Mouse (Mus musculus) kidney, embryonic 16.5 days (tissue): Measurements from ENCODE around the gene Cilp2. TPM values are rescaled to one million over a fixed set of nuclear protein-coding genes. Genes with fewer than 3 reads are reported as not detected.

Experiments used
- ATAC-seq: fragments of 200-750 bp; cut with Nextera tagmentation; 2 replicates; pipeline ENCODE4 v1.8.0; 2017; ENCODE audit warnings: moderate TSS enrichment; ENCODE audit not compliant: low FRiP score, low TSS enrichment
- H3K27ac ChIP-seq: fragments of 300-500 bp; sonication (generic); 2 replicates; pipeline ENCODE4 v1.5.1; 2014; ENCODE audit warnings: low read length
- H3K27me3 ChIP-seq: fragments of 300-500 bp; sonication (generic); 2 replicates; pipeline ENCODE4 v1.6.1; 2014; ENCODE audit warnings: low read length, control low read depth, mixed read lengths; ENCODE audit not compliant: insufficient read depth
- H3K36me3 ChIP-seq: fragments of 300-500 bp; sonication (generic); 2 replicates; pipeline ENCODE4 v1.6.1; 2014; ENCODE audit warnings: low read length, control low read depth, mixed read lengths; ENCODE audit not compliant: insufficient read depth
- H3K4me1 ChIP-seq: fragments of 300-500 bp; sonication (generic); 2 replicates; pipeline ENCODE4 v1.6.1; 2014; ENCODE audit warnings: low read length, control low read depth, mixed read lengths; ENCODE audit not compliant: insufficient read depth
- H3K4me2 ChIP-seq: fragments of 300-500 bp; sonication (generic); replicated peaks from 2 replicates; pipeline ENCODE4 v1.6.1; 2014; ENCODE audit warnings: low read depth, low read length
- H3K4me3 ChIP-seq: fragments of 300-500 bp; sonication (generic); 2 replicates; pipeline ENCODE4 v1.5.1; 2014; ENCODE audit warnings: mild to moderate bottlenecking, low read length
- H3K9ac ChIP-seq: fragments of 300-500 bp; sonication (generic); replicated peaks from 2 replicates; pipeline ENCODE4 v1.6.1; 2014; ENCODE audit warnings: low read length
- H3K9me3 ChIP-seq: fragments of 300-500 bp; sonication (generic); 2 replicates; pipeline ENCODE4 v1.6.1; 2016; ENCODE audit warnings: low read length, control low read depth
- WGBS: fragments of 180-500 bp; shearing (Covaris S2); extraction: QIAGEN DNeasy Blood & Tissue Kit; methylation state at CpG from one replicate; pipeline ENCODE4 v1.1.7; 2014; 5-methylcytosine and 5-hydroxymethylcytosine counted together
- polyA plus RNA-seq: library from polyadenylated mRNA; unstranded; fragments of >200 nt; fragmentation: Nextera tagmentation; extraction: Ambion mirVana; gene quantifications from 2 replicates; pipeline ENCODE4 v1.2.1, GENCODE M21; 2015

Cilp2 gene
- polyA plus RNA-seq, 1 experiment from 2014 or later, result 0.94 TPM

DNA sequence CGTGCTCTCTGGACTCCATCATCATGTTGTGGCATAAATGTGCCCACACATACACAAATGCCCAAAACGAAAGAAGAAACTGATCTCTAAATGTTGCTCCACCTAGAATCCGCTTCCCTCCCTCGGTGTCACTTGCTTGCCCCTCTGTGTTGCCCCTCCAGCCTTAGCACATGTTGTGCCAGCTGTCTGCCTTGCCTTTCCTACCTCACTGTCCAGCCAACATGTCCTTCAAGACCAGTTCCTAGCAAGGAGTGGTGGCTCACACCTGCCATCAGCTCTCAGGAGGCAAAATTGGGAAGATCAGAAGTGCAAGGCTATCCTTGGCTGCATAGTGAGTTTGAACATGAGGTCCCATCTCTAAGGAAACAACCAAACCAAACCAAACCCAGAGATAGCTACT lies 10.1 kb downstream of the Cilp2 start:
- Histone ChIP-seq H3K27ac (no peak overlapping the region), H3K27me3 (peaks cover 34% of the 10 kb centered on the region), H3K9ac (no peak overlapping the region), H3K9me3 (0 out of 2 replicates have a peak, but pooled peaks cover 2% of the 10 kb centered on the region), H3K4me2 (no peak overlapping the region), H3K4me1 (no peaks in the 10 kb centered on the region; the same call in 1 of the 2 replicates), H3K4me3 (no peak overlapping the region), H3K36me3 (no peaks in the 10 kb centered on the region)
- 87% methylated on average over 4 of the region's 4 CpGs for WGBS
- no peak for ATAC-seq

DNA sequence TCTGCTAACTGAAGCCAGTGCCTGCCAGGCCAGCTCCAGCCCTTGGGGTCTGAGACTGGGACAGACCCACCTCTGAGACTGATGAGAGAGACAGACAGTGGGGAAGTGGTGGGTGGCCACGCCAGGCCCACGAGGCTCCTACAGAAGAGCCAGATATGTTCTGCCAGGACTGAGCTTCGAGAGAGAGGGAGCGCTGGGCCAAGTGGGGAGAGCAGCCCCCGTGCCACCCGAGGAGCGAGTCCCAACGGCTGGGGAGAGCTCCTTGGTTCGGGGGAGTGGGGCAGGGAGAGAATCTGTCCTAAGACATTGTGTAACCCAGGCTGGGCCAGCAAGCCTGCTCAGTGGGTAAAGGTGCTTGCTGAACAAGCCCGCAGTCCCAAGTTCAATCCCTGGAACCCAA lies 10.5 kb downstream of the Cilp2 start:
- WGBS, result 72% methylated on average over 10 of the region's 10 CpGs
- peaks cover 30% of the 10 kb centered on the region for H3K27me3 ChIP-seq

GRCm38 (mm10) chr8:69876097-69876496 lies 11.4 kb downstream of the Cilp2 start:
- Histone ChIP-seq H3K27me3 (peaks cover 21% of the 10 kb centered on the region), H3K4me1 (no peaks in the 10 kb centered on the region), H3K4me3 (no peak overlapping the region), H3K36me3 (no peaks in the 10 kb centered on the region), H3K9ac (no peak overlapping the region), H3K27ac (no peak overlapping the region), H3K9me3 (no peaks in the 10 kb centered on the region), H3K4me2 (no peak overlapping the region)
- 33% methylated on average over 10 of the region's 10 CpGs for WGBS
- no peak for ATAC-seq

More for the DNA sequence above, 10.5 kb downstream of the Cilp2 start:
- no peak overlapping the region for H3K27ac ChIP-seq
- ATAC-seq, result no peak
- H3K4me2 ChIP-seq, result no peak overlapping the region
- no peak overlapping the region for H3K4me3 ChIP-seq
- no peaks in the 10 kb centered on the region for H3K4me1 ChIP-seq
- no peaks in the 10 kb centered on the region for H3K36me3 ChIP-seq
- no peak overlapping the region for H3K9ac ChIP-seq
- no peaks in the 10 kb centered on the region for H3K9me3 ChIP-seq

GRCm38 (mm10) chr8:69874654-69875053 lies 12.8 kb downstream of the Cilp2 start:
- Histone ChIP-seq H3K36me3 (no peaks in the 10 kb centered on the region), H3K27me3 (peaks cover 7% of the 10 kb centered on the region), H3K4me3 (no peak overlapping the region), H3K27ac (no peak overlapping the region), H3K9ac (no peak overlapping the region), H3K9me3 (no peaks in the 10 kb centered on the region), H3K4me2 (no peak overlapping the region), H3K4me1 (no peaks in the 10 kb centered on the region)
- 46% methylated on average over 13 of the region's 13 CpGs for WGBS
- ATAC-seq, result no peak

DNA sequence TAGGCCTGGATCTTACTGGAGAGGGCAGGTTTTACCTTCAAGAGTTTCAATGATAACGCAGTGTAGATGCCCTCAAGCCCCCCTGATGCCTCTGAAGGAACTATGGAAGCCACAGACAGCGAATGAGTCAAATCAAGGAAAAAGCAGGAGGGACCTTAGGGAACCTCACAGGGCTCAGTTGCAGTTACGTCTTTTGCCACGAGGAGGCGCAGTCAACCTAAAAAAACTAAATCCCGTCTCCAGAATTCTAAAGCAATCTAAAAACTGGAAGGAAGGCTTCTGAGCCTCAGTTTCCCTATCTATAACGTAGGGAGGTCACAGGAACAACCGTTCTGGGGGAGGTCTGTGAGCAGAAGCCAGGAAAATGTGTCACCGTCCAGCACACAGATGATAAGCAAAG lies 13.3 kb downstream of the Cilp2 start:
- no peaks in the 10 kb centered on the region for H3K4me1 ChIP-seq
- H3K36me3 ChIP-seq, result no peaks in the 10 kb centered on the region
- H3K9ac ChIP-seq, result no peak overlapping the region
- ATAC-seq, result no peak
- H3K4me2 ChIP-seq, result no peak overlapping the region
- peaks cover 2% of the 10 kb centered on the region; the same call in 1 of the 2 replicates for H3K27me3 ChIP-seq
- no peak overlapping the region for H3K4me3 ChIP-seq
- 11% methylated on average over 9 of the region's 9 CpGs for WGBS
- no peaks in the 10 kb centered on the region for H3K9me3 ChIP-seq
- no peak overlapping the region for H3K27ac ChIP-seq

DNA sequence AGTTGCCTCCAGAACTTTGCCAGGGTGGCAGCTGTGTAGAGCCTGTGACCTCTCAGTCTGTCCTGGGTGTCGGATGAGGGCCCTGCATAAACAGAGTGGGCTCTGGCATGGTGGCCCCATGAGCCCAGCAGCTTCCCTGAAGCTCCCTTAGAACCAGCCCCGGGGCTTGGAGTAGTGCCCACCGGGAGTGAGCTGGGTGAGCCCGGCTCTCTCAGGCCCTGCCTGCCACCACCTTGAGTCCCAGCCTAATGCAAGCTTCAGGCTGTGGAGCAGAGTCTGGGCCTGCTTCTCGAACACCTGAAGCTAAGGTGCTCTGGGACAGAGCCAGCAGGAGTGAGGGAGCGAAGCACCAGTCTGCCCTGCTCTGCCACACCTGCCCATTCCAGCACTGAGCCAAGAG lies 16.6 kb downstream of the Cilp2 start:
- H3K9ac ChIP-seq, result no peak overlapping the region
- no peak overlapping the region for H3K27ac ChIP-seq
- no peak overlapping the region for H3K4me3 ChIP-seq
- H3K27me3 ChIP-seq, result no peaks in the 10 kb centered on the region
- no peak overlapping the region for H3K4me2 ChIP-seq
- no peak for ATAC-seq
- no peaks in the 10 kb centered on the region for H3K4me1 ChIP-seq
- 86% methylated on average over 6 of the region's 6 CpGs for WGBS
- H3K9me3 ChIP-seq, result no peaks in the 10 kb centered on the region
- H3K36me3 ChIP-seq, result no peaks in the 10 kb centered on the region

DNA sequence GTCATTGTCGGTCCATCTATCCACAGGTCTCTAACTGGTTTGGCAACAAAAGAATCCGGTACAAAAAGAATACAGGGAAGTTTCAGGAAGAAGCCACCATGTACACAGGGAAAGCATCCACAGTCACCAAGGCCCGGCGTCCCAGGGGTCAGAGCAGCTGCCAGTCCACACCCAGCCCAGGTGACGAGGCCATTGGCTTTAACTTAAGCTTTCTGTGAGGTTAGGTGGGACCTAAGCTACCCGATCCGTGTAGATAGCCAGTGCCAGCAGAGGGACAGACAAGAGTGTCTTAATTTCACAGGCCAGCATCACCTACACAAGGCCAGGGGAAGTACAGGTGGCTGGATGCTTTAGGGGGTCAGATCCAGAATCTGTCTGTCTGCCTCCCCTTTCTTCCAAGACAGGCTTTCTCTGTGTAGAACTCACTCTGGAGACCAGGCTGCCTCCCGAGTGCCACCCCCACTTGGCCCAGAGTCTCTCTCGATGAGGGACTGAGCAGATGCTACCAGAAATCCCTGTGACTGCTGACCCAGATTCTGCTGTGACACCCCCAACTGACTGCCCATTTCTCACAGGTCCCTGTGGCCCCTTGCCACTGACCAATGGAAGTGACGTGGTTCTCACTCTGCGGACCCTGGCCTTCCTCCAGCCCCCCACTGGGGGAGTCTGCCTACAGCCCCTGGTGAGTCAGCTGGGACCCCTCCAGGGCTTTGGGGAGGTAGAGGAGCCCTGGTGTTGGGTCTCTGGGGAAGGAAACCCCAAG lies 17.3 kb downstream of the Cilp2 start:
- no peak overlapping the region for H3K4me2 ChIP-seq
- H3K9me3 ChIP-seq, result no peaks in the 10 kb centered on the region
- no peaks in the 10 kb centered on the region for H3K4me1 ChIP-seq
- WGBS, result 88% methylated on average over 11 of the region's 11 CpGs
- no peak overlapping the region for H3K27ac ChIP-seq
- H3K4me3 ChIP-seq, result no peak overlapping the region
- no peaks in the 10 kb centered on the region for H3K27me3 ChIP-seq
- H3K9ac ChIP-seq, result no peak overlapping the region
- H3K36me3 ChIP-seq, result no peaks in the 10 kb centered on the region
- ATAC-seq, result no peak

DNA sequence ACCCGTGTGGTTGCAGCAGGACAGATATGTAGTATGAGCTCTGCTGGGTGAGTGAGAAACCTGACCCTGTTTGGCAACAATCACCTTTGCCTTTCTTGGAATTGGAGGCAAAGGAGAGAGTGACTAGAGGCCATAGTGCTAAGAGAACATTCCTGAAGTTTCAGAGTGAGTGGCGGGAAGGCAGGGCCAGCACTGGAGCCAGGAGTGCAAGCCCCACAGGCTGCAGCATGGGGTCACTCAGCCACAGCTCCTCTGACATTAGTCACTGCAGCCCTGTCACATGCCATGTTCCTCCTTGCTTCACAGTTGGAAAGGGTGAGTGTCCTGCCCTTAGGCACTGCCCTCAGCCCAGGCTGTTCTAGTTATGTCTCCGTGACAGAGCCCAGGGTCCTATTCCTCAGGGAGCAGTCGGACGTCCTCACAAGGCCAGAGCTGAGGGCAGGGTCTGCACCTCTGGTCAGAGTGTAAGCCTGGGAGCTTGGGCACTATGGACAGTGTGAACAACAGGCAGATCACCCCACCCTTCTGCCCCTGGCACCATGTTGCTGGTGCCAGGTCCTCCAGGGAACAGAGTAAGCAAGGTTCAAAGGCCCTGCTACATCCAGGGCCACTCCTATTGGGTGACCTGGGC lies 19.7 kb downstream of the Cilp2 start:
- no peaks in the 10 kb centered on the region for H3K27me3 ChIP-seq
- ATAC-seq, result no peak
- no peaks in the 10 kb centered on the region for H3K9me3 ChIP-seq
- H3K4me3 ChIP-seq, result no peak overlapping the region
- H3K4me1 ChIP-seq, result no peaks in the 10 kb centered on the region
- H3K4me2 ChIP-seq, result no peak overlapping the region
- no peaks in the 10 kb centered on the region for H3K36me3 ChIP-seq
- WGBS, result 64% methylated on average over 5 of the region's 5 CpGs
- H3K27ac ChIP-seq, result no peak overlapping the region
- no peak overlapping the region for H3K9ac ChIP-seq

- Histone ChIP-seq H3K4me1 (no peaks in the 10 kb centered on the region), H3K27ac (no peak overlapping the region), H3K27me3 (no peaks in the 10 kb centered on the region), H3K9ac (no peak overlapping the region), H3K36me3 (no peaks in the 10 kb centered on the region), H3K9me3 (no peaks in the 10 kb centered on the region), H3K4me2 (no peak overlapping the region), H3K4me3 (no peak overlapping the region)
- no peak for ATAC-seq
- 57% methylated on average over 5 of the region's 5 CpGs for WGBS
Observed at GRCm38 (mm10) chr8:69864180-69864579, 23.3 kb downstream of the Cilp2 start.

DNA sequence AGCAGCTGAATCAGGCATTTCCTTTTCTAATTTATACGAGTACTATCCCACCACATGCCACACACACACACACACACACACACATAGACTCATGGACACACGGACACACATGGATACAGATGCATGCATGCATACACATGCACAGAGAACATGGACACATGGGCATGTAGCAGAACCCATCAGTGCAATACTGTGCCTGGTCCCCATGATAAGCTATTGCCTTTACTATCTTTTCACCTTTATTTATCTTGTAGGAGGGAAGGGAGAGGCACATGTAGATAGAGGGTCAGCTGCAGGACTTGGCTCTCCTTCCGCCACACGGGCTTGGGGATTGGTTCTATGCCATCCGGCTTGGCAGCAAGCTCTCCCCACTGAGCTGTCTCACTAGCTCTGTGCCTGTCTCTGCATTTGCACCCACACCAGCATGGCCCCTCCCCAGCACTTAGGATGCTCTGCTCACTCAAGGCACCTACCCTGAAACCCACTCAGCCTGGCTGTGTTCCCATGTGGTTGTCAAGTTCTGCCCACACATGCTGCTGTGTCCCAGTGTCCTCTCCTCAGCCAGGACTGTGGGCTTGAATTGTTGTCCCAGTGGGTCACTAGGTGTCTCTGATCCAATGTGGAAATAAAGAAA lies 24.0 kb downstream of the Cilp2 start:
- Histone ChIP-seq H3K9me3 (no peaks in the 10 kb centered on the region), H3K4me2 (no peak overlapping the region), H3K9ac (no peak overlapping the region), H3K4me3 (no peak overlapping the region), H3K4me1 (no peaks in the 10 kb centered on the region), H3K36me3 (no peaks in the 10 kb centered on the region), H3K27ac (no peak overlapping the region), H3K27me3 (no peaks in the 10 kb centered on the region)
- WGBS, result 89% methylated on average over 5 of the region's 5 CpGs
- ATAC-seq, result no peak
